Mouse (Mus musculus): Measurements from ENCODE around the gene Cdk9. TPM values are rescaled to one million over a fixed set of nuclear protein-coding genes. Genes with fewer than 3 reads are reported as not detected.

Gene Cdk9
- polyA plus RNA-seq, 1 experiment = 154 TPM

- Histone ChIP-seq H3K4me3 (replicated peaks; ENCODE audit: control insufficient read depth, low read depth, low read length) (no peak overlapping the region), H3K4me1 (ENCODE audit: control insufficient read depth, insufficient read depth, low read length) (no peaks in the 10 kb centered on the region), H3K27ac (ENCODE audit: control insufficient read depth, insufficient read depth, low read depth, low read length, poor library complexity) (no peak overlapping the region)
- 81% methylated on average over 8 of the region's 8 CpGs for whole genome bisulfite sequencing
- TF ChIP-seq POLR2A (IDR thresholded peaks at IDR 0.05; ENCODE audit: borderline replicate concordance, control insufficient read depth, low read depth, low read length) (no peak), CTCF (IDR thresholded peaks at IDR 0.05; ENCODE audit: control insufficient read depth, insufficient read depth, low read length) (no peak)
Observed at GRCm38 (mm10) chr2:32665345-32665744, 47.5 kb downstream of the Cdk9 start.

DNA sequence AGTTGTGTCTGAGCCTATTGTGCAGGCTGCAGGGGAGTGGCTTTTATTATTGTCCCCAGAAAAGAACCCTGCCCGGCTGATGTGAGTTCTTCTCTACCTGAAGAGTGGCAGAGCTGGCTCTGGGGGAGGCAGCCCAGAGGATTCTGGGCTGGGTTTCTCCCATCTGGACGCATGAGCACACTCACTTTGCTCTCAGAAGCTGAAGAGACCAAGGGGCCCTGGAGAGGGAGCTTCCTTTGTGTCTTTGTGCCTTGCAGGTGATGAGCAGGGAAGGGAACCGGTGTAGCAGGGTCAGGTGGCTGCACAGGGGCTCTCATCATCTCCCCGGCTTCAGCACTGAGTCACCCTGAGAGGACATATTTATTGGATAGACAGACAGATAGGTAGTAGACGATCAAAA lies 50.6 kb downstream of the Cdk9 start:
- Histone ChIP-seq H3K4me1 (ENCODE audit: control insufficient read depth, insufficient read depth, low read length) (no peaks in the 10 kb centered on the region; the same call in 1 of the 2 replicates), H3K4me3 (replicated peaks; ENCODE audit: control insufficient read depth, low read depth, low read length) (no peak overlapping the region), H3K27ac (ENCODE audit: control insufficient read depth, insufficient read depth, low read depth, low read length, poor library complexity) (no peak overlapping the region)
- WGBS = 80% methylated on average over 5 of the region's 5 CpGs
- TF ChIP-seq CTCF (IDR thresholded peaks at IDR 0.05; ENCODE audit: control insufficient read depth, insufficient read depth, low read length) = no peak
- no peak for TF ChIP-seq POLR2A (IDR thresholded peaks at IDR 0.05; ENCODE audit: borderline replicate concordance, control insufficient read depth, low read depth, low read length)

- Histone ChIP-seq H3K4me3 (replicated peaks; ENCODE audit: control insufficient read depth, low read depth, low read length) (no peak overlapping the region), H3K27ac (ENCODE audit: control insufficient read depth, insufficient read depth, low read depth, low read length, poor library complexity) (no peak overlapping the region), H3K4me1 (ENCODE audit: control insufficient read depth, insufficient read depth, low read length) (no peaks in the 10 kb centered on the region; the same call in 1 of the 2 replicates)
- TF ChIP-seq POLR2A (IDR thresholded peaks at IDR 0.05; ENCODE audit: borderline replicate concordance, control insufficient read depth, low read depth, low read length) (no peak), CTCF (IDR thresholded peaks at IDR 0.05; ENCODE audit: control insufficient read depth, insufficient read depth, low read length) (no peak)
- WGBS = 60% methylated on average over 7 of the region's 7 CpGs
Observed at GRCm38 (mm10) chr2:32661509-32662107, 51.3 kb downstream of the Cdk9 start.

- no peak for TF ChIP-seq POLR2A (IDR thresholded peaks at IDR 0.05; ENCODE audit: borderline replicate concordance, control insufficient read depth, low read depth, low read length)
- TF ChIP-seq CTCF (IDR thresholded peaks at IDR 0.05; ENCODE audit: control insufficient read depth, insufficient read depth, low read length) = no peak
- Histone ChIP-seq H3K4me3 (replicated peaks; ENCODE audit: control insufficient read depth, low read depth, low read length) (no peak overlapping the region), H3K4me1 (ENCODE audit: control insufficient read depth, insufficient read depth, low read length) (peaks cover 1% of the 10 kb centered on the region; the same call in 1 of the 2 replicates), H3K27ac (ENCODE audit: control insufficient read depth, insufficient read depth, low read depth, low read length, poor library complexity) (0 out of 2 replicates have a peak overlapping the region, but pooled peaks have one; percentile 12)
- WGBS = 58% methylated on average over 2 of the region's 2 CpGs
Observed at GRCm38 (mm10) chr2:32658873-32659272, 54.0 kb downstream of the Cdk9 start.

DNA sequence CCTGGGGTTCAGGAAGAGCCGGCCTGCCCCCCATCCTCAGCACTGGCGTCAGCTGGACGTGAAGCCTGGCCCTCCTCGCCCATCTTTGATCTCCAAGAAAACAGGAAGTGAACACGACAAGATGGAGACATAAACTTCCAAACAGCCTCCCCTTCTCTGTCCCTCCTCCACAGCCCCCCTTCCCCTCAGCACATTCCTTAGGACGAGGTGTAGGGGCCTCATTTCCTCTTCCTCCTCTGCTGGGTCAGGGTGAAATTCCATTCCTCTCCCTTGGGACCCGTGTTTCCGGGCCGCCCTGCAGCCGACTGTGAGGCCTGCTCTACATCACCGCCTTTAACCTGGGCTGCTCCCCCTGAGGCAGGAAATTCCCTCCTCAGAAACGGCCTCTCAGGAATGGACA lies 57.0 kb downstream of the Cdk9 start:
- Histone ChIP-seq H3K27ac (ENCODE audit: control insufficient read depth, insufficient read depth, low read depth, low read length, poor library complexity) (peak overlapping the region; percentile 49), H3K4me1 (ENCODE audit: control insufficient read depth, insufficient read depth, low read length) (peaks cover 1% of the 10 kb centered on the region; the same call in 1 of the 2 replicates), H3K4me3 (replicated peaks; ENCODE audit: control insufficient read depth, low read depth, low read length) (no peak overlapping the region)
- WGBS = 60% methylated on average over 12 of the region's 12 CpGs
- TF ChIP-seq POLR2A (IDR thresholded peaks at IDR 0.05; ENCODE audit: borderline replicate concordance, control insufficient read depth, low read depth, low read length) (no peak), CTCF (IDR thresholded peaks at IDR 0.05; ENCODE audit: control insufficient read depth, insufficient read depth, low read length) (no peak)

Other genes with a start within 250 kb of the Cdk9 start
- 5.4 and 9.7 TPM in 2 replicates for gene Fam102a, start 177.7 kb downstream of the Cdk9 start, polyA plus RNA-seq (2011; ENCODE audit: insufficient read depth, insufficient read length, low replicate concordance, missing spikeins)
- 27.7 and 54.8 TPM in 2 replicates for gene Dpm2, start 142.2 kb downstream of the Cdk9 start, polyA plus RNA-seq (2011; ENCODE audit: insufficient read depth, insufficient read length, low replicate concordance, missing spikeins)
- not detected in 2 replicates for gene Pip5kl1, start 138.3 kb downstream of the Cdk9 start, polyA plus RNA-seq (2011; ENCODE audit: insufficient read depth, insufficient read length, low replicate concordance, missing spikeins)
- gene 9430097D07Rik, start 137.4 kb downstream of the Cdk9 start, polyA plus RNA-seq (2011; ENCODE audit: insufficient read depth, insufficient read length, low replicate concordance, missing spikeins) = not detected in 2 replicates
- 8.6 and 18.7 TPM in 2 replicates for gene St6galnac4, start 126.0 kb downstream of the Cdk9 start, polyA plus RNA-seq (2011; ENCODE audit: insufficient read depth, insufficient read length, low replicate concordance, missing spikeins)
- gene St6galnac6, start 113.4 kb downstream of the Cdk9 start, polyA plus RNA-seq (2011; ENCODE audit: insufficient read depth, insufficient read length, low replicate concordance, missing spikeins) = 13.3 and 25.7 TPM in 2 replicates
- 4.0 and 9.1 TPM in 2 replicates for gene Ak1, start 91.3 kb downstream of the Cdk9 start, polyA plus RNA-seq (2011; ENCODE audit: insufficient read depth, insufficient read length, low replicate concordance, missing spikeins)
- gene Eng, start 66.5 kb downstream of the Cdk9 start, polyA plus RNA-seq (2011; ENCODE audit: insufficient read depth, insufficient read length, low replicate concordance, missing spikeins) = 8.4 and 11.3 TPM in 2 replicates
- gene Fpgs, start 8.9 kb downstream of the Cdk9 start, polyA plus RNA-seq (2011; ENCODE audit: insufficient read depth, insufficient read length, low replicate concordance, missing spikeins) = 14.9 and 24.4 TPM in 2 replicates
- gene Sh2d3c, start 8.0 kb upstream of the Cdk9 start, polyA plus RNA-seq (2011; ENCODE audit: insufficient read depth, insufficient read length, low replicate concordance, missing spikeins) = 23.3 and 51.8 TPM in 2 replicates
- not detected in 2 replicates for gene 6330409D20Rik, start 27.9 kb upstream of the Cdk9 start, polyA plus RNA-seq (2011; ENCODE audit: insufficient read depth, insufficient read length, low replicate concordance, missing spikeins)
- gene Tor2a, start 44.2 kb upstream of the Cdk9 start, polyA plus RNA-seq (2011; ENCODE audit: insufficient read depth, insufficient read length, low replicate concordance, missing spikeins) = 9.2 and 13.6 TPM in 2 replicates
- 1.1 and 1.5 TPM in 2 replicates for gene Ttc16, start 62.6 kb upstream of the Cdk9 start, polyA plus RNA-seq (2011; ENCODE audit: insufficient read depth, insufficient read length, low replicate concordance, missing spikeins)
- gene Ptrh1, start 62.7 kb upstream of the Cdk9 start, polyA plus RNA-seq (2011; ENCODE audit: insufficient read depth, insufficient read length, low replicate concordance, missing spikeins) = 1.7 and 2.7 TPM in 2 replicates
- not detected in 2 replicates for gene Cfap157, start 71.4 kb upstream of the Cdk9 start, polyA plus RNA-seq (2011; ENCODE audit: insufficient read depth, insufficient read length, low replicate concordance, missing spikeins)
- gene Stxbp1, start 134.2 kb upstream of the Cdk9 start, polyA plus RNA-seq (2011; ENCODE audit: insufficient read depth, insufficient read length, low replicate concordance, missing spikeins) = 2.5 and 3.2 TPM in 2 replicates
- gene Fam129b, start 163.0 kb upstream of the Cdk9 start, polyA plus RNA-seq (2011; ENCODE audit: insufficient read depth, insufficient read length, low replicate concordance, missing spikeins) = 2.1 and 9.9 TPM in 2 replicates
- 32.7 and 113 TPM in 2 replicates for gene Rpl12, start 248.5 kb upstream of the Cdk9 start, polyA plus RNA-seq (2011; ENCODE audit: insufficient read depth, insufficient read length, low replicate concordance, missing spikeins)
- gene Lrsam1, start 248.5 kb upstream of the Cdk9 start, polyA plus RNA-seq (2011; ENCODE audit: insufficient read depth, insufficient read length, low replicate concordance, missing spikeins) = 2.3 and 4.1 TPM in 2 replicates